Mouse (Mus musculus): ENCODE data around the gene Cks1b.

Cks1b gene

DNA sequence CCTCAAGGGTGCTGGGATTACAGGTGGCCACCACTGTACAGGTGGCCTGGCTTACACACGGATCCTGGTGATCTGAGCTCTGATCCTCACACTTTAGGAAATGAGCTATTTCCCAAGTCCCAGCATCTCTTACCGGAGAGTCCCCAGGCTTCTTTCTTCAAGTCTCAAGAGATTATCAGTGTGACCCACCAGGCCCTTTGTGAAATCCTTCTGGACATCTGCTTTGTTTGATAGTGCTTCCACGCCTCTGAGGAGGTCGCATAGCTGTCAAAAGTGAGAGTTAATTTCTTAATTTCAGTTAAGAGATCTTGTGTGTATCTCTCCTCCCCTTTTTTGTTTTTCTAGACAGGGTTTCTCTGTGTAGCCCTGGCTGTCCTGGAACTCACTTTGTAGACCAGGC, 7.7 kb upstream of the Cks1b start:
- no peak for DNase-seq (ENCODE audit: low spot score)

DNA sequence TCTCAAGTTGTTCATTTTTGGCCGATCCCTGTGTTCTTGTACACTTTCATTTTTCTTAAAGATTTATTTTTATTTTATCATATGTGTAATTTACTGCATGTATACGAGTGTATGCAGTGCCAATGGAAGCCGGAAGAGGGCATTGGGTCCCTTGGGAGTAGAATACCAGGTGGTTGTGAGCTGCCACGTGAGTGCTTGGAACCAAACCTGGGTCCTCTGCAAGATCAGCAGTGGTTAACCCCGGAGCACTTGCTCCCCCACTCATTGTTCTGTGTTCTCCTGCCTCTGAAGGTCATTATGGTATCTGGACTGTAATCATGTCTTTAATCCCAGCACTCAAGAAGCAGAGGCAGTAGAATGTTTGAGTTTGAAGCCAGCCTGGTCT, 7.0 kb upstream of the Cks1b start:
- DNase-seq (ENCODE audit: low spot score): no peak

DNA sequence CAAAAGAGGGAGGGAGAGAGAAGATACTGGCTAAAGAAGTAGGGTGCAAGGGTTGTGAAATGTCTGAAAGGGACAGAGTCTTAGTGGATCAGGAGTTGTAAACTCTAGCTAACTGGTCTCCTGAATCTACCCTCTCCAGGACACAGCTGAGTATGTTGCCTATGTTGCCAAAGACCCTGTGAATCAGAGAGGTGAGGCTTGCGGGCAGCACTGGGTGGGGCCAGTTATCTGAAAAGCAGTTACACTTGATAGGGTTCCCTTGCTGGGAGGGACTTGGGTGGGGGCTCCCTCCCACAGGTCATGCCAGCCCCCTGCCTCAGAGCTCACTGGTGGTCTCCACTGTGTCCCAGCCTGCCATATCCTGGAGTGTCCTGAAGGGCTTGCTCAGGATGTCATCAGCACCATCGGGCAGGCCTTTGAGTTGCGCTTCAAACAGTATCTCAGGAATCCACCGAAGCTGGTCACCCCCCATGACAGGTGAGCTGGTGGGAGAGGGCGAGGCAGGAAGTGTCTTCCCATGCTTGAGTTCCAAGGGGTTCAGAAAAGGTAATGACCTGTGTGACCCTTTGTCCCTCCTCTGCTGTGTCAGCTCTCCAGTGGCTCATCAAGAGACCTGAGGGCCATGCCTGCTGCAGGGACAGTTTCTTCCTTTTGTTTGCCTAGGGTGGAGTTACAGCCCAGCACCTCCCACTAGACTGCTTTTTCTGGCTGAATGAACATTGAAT, 6.4 kb upstream of the Cks1b start:
- no peak for DNase-seq (ENCODE audit: low spot score)

DNA sequence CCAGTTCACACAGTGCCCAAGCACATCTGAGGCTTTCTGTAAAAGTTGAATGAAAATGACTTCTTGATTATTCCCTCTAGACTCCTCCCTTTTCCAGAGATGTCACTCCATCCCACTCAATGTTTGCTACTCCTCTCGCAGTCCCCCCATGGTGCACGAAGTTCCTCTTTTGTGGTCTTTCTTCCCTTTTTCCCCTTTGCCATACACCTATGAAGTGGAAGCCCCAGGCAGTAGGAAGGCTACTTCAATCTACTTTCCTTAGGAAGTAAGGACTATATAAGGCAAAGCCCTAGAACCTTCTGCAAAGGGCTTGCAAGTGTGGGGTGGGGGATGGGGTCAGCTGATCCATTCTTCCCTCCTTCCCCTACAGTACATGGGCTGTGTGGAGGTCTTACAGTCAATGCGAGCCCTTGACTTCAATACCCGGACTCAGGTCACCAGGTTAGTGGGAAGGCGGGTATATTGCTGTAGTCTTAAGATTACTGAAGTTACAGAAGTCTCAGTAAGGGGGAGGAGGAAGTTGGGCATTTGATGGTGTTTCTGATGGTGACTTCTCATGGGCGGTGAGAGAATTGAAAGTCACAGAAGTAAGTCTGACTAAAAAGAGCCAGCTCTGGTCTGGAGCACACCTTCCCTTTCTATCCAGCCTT, 4.5 kb upstream of the Cks1b start:
- no peak for DNase-seq (ENCODE audit: low spot score)

DNA sequence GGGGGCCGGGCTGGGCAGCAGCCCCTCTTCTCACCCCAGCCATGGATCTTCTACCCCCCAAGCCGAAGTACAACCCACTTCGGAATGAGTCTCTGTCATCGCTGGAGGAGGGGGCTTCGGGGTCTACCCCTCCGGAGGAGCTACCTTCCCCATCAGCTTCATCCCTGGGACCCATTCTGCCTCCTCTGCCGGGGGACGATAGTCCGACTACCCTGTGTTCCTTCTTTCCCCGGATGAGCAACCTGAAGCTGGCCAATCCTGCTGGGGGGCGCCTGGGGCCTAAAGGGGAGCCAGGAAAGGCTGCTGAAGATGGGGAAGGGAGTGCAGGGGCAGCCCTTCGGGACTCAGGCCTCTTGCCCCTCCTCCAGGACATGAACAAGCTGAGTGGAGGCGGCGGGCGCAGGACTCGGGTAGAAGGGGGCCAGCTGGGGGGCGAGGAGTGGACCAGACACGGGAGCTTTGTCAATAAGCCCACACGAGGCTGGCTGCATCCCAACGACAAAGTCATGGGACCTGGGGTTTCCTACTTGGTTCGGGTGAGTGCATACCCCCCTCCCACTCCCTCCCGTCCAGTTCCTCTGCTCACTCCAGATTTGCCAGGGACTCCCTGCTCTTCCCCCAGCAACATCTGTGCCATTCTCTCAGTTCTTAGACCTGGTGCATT, 3.8 kb upstream of the Cks1b start:
- no peak for DNase-seq (ENCODE audit: low spot score)

DNA sequence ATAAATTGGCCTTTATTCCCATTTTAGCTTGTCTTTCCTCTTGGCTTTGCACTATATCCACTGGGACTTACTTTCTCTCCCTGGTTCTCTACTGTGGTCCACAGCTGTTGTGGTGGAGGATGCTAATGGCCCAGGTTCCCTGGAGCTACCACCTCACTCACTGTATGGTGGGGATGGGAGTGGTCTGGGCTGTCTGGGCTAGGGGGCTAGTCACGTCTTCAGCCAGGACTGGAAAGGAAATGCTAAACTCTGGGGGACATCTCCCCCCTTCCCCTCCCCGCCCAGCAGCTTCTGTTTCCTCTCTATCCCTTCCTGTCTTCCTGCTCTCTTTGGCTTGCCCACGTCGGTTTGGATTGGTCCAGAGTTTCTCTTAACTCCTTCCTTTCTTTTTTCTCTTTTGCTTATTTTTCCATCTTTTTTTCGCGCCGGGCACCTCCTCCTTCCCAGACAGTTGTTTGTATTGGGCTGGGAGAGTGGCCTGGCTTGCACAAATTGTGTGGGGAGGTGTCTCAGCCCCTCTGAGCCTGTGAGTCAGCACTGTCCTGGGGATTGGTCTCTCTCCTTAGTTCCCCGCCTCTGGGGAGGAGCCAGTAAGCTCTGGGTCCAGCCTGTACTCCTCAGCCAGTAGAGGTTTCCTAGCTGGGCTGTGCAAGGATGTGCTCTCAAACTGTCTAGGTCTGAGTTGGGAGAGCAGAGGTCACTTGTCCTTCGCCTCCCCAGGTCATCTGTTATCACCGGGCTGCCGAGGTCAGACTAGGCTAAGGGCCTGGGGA, 3.0 kb upstream of the Cks1b start:
- DNase-seq (ENCODE audit: low spot score): no peak

DNA sequence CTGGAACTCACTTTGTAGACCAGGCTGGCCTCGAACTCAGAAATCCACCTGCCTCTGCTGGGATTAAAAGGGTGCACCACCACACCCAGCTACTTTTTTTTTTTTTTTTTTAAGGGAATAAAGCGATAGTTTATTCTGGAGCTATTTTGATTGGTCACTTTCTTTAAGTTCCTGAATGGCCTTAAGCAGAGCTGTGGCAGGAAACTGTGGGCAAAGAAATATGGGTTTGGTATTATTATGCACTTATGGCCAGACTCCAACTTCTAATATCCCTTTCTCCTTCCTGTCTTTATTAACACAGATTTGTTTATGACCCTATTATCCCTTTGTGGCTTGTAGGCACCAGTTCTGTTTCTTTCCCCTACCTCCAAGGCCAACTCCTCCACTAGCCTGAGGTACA, 2.2 kb upstream of the Cks1b start:
- no peak for DNase-seq (ENCODE audit: low spot score)

DNA sequence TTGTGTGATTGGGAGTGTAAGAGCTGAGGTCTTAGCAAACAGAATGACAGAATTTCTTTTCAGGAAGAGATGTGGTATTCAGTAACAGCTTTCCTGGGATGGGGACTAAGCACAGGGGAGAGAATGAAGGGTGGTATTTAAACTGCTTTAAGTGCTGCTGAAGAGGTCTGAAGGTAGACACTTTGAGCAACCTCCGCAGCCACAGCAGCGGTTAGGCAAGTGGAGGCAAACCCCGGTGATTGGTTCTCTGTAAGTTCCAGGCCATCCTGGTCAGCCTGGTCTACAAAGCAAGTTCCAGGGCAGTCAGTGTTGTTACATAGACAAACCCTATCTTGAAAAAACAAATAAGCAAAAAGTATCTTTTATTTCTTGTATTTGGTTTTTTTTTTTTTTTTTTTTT, 1.8 kb upstream of the Cks1b start:
- DNase-seq (ENCODE audit: low spot score): no peak

DNA sequence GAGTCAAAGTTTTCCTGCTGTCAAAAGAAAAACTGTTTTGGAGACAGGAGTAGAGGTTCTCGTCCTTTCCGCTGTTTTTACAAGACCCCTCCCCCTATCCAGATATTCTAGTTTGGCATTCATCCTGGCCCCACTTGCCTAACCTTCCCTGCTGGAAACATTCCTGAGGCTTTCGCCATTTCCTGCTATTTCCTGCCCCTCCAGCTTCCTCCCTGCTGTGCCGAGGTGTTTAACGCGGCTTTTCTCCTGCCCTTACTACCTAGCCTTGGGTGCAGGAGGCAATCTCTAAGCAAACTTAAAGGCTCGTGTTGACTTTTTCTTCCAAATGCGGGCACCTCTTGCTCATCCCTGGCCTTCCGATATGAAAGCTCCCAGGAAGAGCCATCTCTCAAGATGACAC, 1.4 kb upstream of the Cks1b start:
- no peak for DNase-seq (ENCODE audit: low spot score)

DNA sequence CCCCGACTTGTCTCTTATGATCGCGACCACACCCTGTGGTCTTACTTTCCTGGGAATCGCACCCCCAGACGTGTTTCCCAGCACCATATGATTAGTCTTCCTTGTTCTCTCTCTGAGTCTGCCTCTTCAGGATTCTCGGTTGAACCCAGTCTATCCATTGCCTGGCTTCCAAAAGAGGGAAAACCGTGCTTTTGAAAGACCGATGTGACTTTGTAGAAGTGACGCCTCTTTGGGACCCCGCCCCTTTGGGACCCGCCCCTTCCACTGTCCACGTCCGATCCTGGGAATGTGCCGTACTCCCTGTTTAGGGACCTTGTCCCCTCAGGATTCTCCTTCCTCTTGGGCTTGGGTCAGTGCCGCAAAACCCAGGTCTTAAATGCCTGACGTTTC, 673 bp upstream of the Cks1b start:
- no peak for DNase-seq (ENCODE audit: low spot score)

DNA sequence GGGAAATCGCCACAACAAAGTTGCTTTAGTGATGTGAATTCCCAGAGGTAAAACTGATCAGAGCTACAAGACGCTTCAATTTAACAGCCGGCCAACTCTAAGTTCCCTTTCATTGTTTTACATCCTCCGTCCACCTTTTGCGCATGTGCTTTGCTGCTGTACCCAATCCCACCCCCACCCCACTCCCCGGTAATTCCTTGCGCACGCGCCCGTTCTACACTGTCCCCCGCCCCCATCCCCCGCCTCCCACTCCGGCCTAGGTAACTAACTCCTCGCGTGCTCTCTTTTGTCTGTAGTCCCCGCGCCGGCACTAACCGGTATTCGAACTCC, 378 bp downstream of the Cks1b start:
- no peak for DNase-seq (ENCODE audit: low spot score)

DNA sequence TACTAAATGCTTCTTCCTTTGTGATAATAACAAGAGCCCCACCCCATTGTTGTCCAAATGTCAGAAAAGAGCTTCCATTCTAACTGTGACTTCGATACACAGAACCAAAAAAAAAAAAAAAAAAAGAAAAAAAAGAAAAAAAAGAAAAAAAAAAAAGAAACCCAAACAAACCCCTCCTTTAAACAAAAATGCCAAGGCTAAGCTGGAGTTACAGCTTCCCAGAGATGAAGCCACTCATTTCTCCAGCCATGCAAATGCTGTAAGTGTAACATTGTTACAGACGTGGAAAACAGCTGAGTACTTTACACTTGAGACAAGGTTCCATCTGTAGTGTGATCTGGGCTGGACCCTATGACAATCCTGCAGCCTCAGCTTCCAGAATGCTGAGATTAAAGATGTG, 1.1 kb downstream of the Cks1b start:
- no peak for DNase-seq (ENCODE audit: low spot score)

DNA sequence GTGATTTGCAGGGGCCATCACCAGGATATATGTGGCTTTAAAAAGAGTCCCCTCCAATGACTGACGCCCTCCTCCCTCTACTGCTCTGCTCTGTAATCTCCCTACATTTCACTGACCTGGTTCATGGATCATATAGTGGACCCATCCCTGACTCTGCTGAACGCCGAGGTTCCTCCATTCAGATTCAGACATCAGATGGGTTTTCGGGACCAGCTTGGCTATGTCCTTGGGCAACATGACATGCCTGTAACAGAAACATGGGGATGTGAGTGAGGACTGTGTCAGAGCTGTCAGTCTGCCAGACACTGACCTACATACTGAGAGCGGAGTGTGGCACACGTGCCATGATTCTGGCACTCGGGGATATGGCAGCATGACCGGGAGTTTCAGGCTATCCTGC, 2.0 kb downstream of the Cks1b start:
- DNase-seq (ENCODE audit: low spot score): no peak

DNA sequence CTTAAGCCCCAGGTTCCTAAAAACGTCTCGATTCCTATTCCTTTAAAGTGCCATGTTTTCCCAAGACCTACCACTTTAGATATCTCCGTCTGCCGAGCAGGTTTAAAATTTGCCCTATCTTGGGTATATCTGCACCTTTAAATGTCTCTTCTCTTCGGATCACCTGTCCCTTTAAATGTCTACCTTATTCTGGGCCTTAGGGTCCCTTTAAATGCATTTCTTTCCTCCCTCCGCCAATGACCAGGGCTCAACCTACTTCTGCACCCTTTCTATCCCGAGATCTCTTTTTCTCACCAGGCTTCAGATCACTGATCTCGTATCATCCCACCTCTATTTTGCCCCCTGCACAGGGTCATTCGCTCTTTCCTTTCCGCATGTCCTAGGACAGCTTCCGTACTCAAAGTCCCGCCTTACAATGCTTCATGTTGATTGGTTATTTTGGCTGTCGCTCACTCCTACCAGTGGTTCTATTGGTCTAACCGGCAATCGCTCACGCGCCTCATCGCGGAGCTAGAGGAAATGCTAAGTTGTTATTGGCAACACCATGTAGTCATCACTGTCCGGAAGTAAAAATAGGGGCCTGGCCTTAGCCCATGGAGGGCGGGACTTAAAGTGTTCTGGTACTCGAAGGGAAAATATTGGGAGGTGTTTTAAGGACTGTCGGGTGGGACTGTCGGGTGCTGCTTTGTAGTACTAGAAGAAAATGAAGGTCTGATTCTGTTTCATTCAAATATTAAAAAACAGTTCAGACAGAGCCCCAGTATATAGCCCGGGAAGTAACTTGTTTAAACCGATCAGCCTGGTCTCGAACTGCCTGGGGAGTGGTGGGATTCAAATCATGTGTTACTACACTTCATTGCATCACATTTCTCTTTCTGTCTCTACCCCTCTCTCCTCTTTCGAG, 6.4 kb downstream of the Cks1b start, which contains the start of gene Flad1:
Gene Flad1 (minus strand): TSS at position 381 of the 904 bp plus-strand sequence.
- peak; percentile 98 for DNase-seq (ENCODE audit: low spot score)

DNA sequence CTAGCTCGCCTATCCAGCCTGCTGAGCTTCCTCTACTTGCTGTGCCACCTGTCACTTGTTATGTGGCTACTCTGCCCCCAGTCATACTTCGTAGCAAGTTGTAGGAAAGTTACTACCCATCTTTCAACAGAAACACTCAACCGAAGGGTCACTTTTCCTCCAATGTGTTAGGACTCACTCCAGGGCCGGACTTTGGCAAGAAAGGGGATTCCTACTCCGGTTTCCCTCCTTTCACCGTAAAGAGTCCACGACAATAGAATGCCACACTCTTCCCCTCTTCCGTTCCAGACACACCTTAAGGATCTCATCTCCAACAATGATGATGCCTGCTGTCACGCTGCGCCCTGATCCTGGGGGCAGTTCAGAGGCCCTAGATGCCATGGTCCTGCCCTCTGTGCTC, 7.3 kb downstream of the Cks1b start:
- no peak for DNase-seq (ENCODE audit: low spot score)

DNA sequence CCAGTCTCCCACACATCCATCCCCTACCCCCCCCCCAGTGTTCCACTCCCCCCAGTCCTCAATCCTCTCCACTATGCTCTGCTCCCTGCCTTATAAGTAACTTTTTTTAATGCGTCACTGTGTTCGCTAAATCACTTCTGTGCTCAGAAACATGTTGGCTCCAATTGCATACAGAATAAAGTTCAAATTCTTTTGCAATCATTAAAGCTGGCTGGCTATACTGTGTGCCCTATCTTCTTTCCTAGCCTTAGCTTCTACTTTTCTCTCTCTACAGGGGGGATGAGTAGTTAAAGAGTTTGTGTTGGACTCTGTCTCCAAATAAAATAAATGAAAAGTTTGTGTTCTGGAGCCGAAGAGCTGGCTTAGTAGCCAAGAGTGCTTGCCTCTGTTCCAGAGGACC, 8.5 kb downstream of the Cks1b start:
- DNase-seq (ENCODE audit: low spot score): no peak

DNA sequence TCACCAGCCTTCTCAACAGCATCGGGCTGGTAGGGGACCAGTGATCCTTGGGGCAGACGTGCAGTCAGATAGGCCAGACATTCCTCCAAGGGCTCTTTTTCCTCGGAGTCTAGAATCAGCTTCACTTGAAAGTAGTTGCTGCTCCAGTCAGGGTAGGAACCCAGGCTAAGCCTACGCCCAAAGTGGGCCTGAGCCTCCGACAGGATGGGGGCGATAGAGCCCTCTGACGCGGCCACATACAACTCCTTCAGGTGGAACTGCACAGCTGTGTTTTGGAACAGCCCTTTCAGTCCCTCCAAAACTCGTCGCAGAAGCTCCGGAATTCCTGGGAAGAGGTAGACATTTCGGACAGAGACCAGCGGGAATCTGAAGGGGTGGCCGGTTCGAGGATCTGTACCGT, 9.7 kb downstream of the Cks1b start:
- no peak for DNase-seq (ENCODE audit: low spot score)

DNA sequence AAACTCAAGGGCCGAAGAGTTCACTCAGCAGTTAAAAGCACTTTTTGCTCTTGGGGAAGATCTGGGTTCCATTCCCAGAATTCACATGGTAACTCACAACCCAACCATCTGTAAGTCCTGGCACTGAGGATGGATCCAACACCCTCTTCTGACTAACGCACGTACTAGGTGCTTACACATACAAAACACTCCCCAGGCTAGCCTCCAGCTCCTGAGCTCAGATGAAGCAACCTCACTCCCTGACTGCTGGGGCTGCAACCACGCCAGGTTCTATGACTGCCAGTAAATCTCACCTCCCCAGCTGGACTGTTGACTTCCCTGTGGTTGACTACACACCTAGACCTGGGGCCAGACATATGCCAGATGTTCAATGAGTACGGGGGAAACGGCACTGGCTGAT, 11.3 kb downstream of the Cks1b start:
- DNase-seq (ENCODE audit: low spot score): no peak

DNA sequence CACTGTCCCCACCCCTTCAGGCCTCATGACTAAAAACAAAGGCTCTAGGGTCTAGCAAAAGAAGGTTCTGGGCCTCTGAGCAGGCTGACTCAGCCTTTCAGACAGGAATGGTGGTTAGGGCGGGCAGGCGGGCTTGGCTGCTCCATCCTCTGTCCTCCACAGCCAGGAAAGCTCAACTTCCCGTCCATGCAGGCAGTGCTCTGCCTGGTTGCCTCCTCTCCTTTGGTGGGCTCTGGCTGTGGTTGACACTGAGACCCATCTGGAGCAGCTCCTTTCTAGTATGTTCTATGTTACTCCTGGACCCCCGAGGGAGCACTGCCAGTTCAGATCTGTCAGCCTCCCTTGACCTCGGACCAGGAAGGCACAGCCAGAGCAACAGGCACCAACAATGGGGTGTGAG, 15.5 kb downstream of the Cks1b start, which contains the start of gene Lenep:
Gene Lenep (minus strand): TSS at position 101 of the 400 bp plus-strand sequence.
- no peak for DNase-seq (ENCODE audit: low spot score)

DNA sequence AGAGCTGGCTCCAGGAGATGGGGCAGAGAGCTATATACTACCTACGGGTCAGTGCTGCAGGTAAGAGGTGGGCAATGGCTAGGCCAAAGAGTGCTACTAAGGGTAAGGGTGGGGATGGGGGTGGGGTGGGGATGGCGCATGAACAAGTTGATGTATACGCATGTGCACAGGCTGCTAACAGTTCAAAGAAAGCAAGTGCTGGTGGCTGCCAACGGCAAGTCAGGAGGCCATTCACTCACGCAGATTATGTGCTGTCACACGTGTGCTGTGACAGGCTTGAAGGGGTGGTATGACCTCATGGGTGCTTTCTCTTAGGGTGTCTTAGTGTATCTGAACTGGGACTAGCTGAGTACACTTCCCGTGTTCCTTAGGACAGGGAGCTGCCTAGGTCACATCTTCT, 16.9 kb downstream of the Cks1b start:
- DNase-seq (ENCODE audit: low spot score): no peak

DNA sequence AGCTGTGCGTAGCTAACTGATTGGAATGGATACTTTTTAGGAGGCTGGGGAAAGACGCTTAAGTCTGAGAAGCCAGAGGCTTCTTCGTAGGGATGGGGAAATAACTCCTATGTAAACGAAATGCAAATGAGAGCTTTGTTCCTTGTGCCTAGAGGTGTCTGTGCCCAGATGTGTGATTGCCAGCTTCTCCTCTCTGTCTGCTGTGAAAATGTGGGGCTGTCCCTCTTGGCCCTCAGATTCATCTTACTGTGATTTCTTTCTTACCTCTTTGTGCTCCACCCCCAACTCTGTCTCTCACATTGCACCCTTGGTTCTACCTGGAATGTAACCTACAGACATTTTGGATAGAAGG, 21.6 kb downstream of the Cks1b start:
- DNase-seq (ENCODE audit: low spot score): no peak

All from T-cell, adult 2 months (primary cell).